Mouse (Mus musculus): ENCODE results near the gene Palld.

DNA sequence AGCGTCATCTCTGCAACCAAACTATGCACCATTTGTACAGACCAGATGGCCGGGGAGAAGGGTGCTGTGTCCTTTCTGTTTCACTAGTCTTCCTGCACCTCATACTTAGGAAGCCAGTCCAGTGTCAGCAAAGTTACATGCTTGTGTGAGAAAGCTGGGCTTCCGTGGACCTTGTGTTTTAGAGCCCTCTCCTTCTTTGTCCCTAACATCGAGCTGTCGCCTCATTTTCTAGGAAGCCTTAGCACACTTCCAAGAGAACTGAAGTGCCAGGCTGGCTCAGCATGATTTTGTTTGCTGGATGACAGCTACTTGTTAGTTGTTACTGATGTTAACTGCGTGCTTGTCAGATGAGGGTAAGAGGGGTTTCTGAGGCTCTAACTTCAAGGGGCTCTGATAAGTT lies 329.8 kb downstream of the Palld start:
- TF ChIP-seq CTCF (IDR thresholded peaks at IDR 0.05; ENCODE audit: extremely low read depth, insufficient read depth, insufficient read length, insufficient replicate concordance) (no peak), POLR2A (IDR thresholded peaks at IDR 0.05; ENCODE audit: low read depth, low read length) (no peak)

All from spleen, adult 2 months (tissue).